Mouse (Mus musculus) limb, embryonic 11.5 days (tissue): ENCODE results near the gene Clcn3. TPM values are rescaled to one million over a fixed set of nuclear protein-coding genes. Genes with fewer than 3 reads are reported as not detected.
A peak's percentile ranks its signal among the peaks of the same experiment; 100 is the strongest.
"Not testable (repeated sequence)": the region's sequence is repeated elsewhere in the genome, so short reads cannot be mapped to it uniquely, and the experiment has no call there.

Experiments
- ATAC-seq: fragments of 200-750 bp; cut with Nextera tagmentation; 2 replicates; pipeline ENCODE4 v1.8.0; 2017; ENCODE audit warnings: low read depth; ENCODE audit not compliant: insufficient number of reproducible peaks, low FRiP score, low TSS enrichment
- DNase-seq: peaks from one replicate; pipeline ENCODE4 v3.0.0-alpha.2; 2015; ENCODE audit warnings: low spot score
- H3K27ac ChIP-seq: fragments of 300-500 bp; sonication (generic); replicated peaks from 2 replicates; pipeline ENCODE4 v1.5.1; 2014; ENCODE audit warnings: low read depth, mild to moderate bottlenecking, low read length
- H3K27me3 ChIP-seq: fragments of 300-500 bp; sonication (generic); 2 replicates; pipeline ENCODE4 v1.6.1; 2014; ENCODE audit warnings: mild to moderate bottlenecking, low read length, mixed read lengths; ENCODE audit not compliant: control insufficient read depth, insufficient read depth
- H3K36me3 ChIP-seq: fragments of 300-500 bp; sonication (generic); 2 replicates; pipeline ENCODE4 v1.6.1; 2014; ENCODE audit warnings: mild to moderate bottlenecking, low read length, moderate library complexity, mixed read lengths; ENCODE audit not compliant: control insufficient read depth, insufficient read depth
- H3K4me1 ChIP-seq: fragments of 300-500 bp; sonication (generic); 2 replicates; pipeline ENCODE4 v1.6.1; 2014; ENCODE audit warnings: low read length, mixed read lengths; ENCODE audit not compliant: control insufficient read depth, insufficient read depth
- H3K4me2 ChIP-seq: fragments of 300-500 bp; sonication (generic); 2 replicates; pipeline ENCODE4 v1.6.1; 2014; ENCODE audit warnings: low read depth, mild to moderate bottlenecking, moderate library complexity; ENCODE audit not compliant: severe bottlenecking
- H3K4me3 ChIP-seq: fragments of 300-500 bp; sonication (generic); 2 replicates; pipeline ENCODE4 v1.5.1; 2014; ENCODE audit warnings: low read depth, low read length
- H3K9ac ChIP-seq: fragments of 300-500 bp; sonication (generic); 2 replicates; pipeline ENCODE4 v1.6.1; 2014; ENCODE audit warnings: mild to moderate bottlenecking, low read length
- H3K9me3 ChIP-seq: fragments of 300-500 bp; sonication (generic); 2 replicates; pipeline ENCODE4 v1.6.1; 2016; ENCODE audit warnings: low read length; ENCODE audit not compliant: control insufficient read depth
- WGBS: fragments of 180-500 bp; shearing (Covaris S2); extraction: QIAGEN DNeasy Blood & Tissue Kit; methylation state at CpG from one replicate; pipeline ENCODE4 v1.1.7; 2014; 5-methylcytosine and 5-hydroxymethylcytosine counted together
- polyA plus RNA-seq: library from polyadenylated mRNA; unstranded; fragments of >200 nt; fragmentation: Nextera tagmentation; extraction: Ambion mirVana; gene quantifications from 2 replicates; pipeline ENCODE4 v1.2.1, GENCODE M21; 2014

Clcn3 gene
- polyA plus RNA-seq, result 10.6 and 11.1 TPM in 2 replicates

- no peaks in the 10 kb centered on the region for H3K9me3 ChIP-seq
- peak within 1 kb of the TSS; percentile 79 for H3K4me2 ChIP-seq
- H3K4me3 ChIP-seq, result peak within 1 kb of the TSS; percentile 66
- no peaks in the 10 kb centered on the region for H3K4me1 ChIP-seq
- peak within 1 kb of the TSS; percentile 32; the same call in 1 of the 2 replicates for H3K27ac ChIP-seq
- no peaks in the 10 kb centered on the region for H3K36me3 ChIP-seq
- no peaks in the 10 kb centered on the region for H3K27me3 ChIP-seq
- ATAC-seq (peak; percentile 99), DNase-seq (peak; percentile 97)
- WGBS, result under 1% methylated on average over 101 of the region's 101 CpGs
- H3K9ac ChIP-seq, result peak within 1 kb of the TSS; percentile 65
Measured at GRCm38 (mm10) chr8:60982701-60983687, at the start of gene Clcn3. Clcn3 (minus strand) TSS chr8:60983300.

GRCm38 (mm10) chr8:60996468-60996867 lies 13.4 kb upstream of the Clcn3 start:
- no peaks in the 10 kb centered on the region; the same call in 1 of the 2 replicates for H3K4me1 ChIP-seq
- H3K9me3 ChIP-seq, result no peaks in the 10 kb centered on the region
- no peak overlapping the region for H3K4me3 ChIP-seq
- H3K36me3 ChIP-seq, result no peaks in the 10 kb centered on the region
- no peak overlapping the region for H3K9ac ChIP-seq
- H3K27ac ChIP-seq, result no peak overlapping the region
- no peaks in the 10 kb centered on the region for H3K27me3 ChIP-seq
- no peak for DNase-seq
- no peak for ATAC-seq
- 96% methylated on average over 3 of the region's 3 CpGs for WGBS
- H3K4me2 ChIP-seq, result no peak overlapping the region

DNA sequence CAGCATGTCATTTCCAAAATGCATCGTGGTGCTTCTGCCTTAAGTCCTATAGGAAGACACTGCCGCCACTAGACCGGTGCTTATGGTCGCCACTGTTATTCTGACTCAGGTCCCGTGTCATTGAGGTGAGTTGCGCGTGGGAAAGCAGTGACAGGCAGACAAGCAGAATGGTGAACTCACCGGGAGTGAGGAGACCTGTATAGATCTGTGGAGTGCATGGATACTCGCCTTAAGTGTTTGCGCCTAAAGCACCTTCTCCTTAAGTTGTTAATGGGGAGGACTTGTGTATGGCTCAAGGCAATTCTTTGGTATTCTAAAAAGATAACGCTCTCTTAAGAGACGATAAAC lies 10.5 kb upstream of the Clcn3 start:
- 7% methylated on average over 12 of the region's 12 CpGs for WGBS
- peak overlapping the region; percentile 72 for H3K9ac ChIP-seq
- no peaks in the 10 kb centered on the region for H3K27me3 ChIP-seq
- H3K27ac ChIP-seq, result 0 out of 2 replicates have a peak overlapping the region, but pooled peaks have one; percentile 75
- DNase-seq (no peak), ATAC-seq (0 out of 2 replicates have a peak, but pooled peaks have one; percentile 2)
- no peaks in the 10 kb centered on the region for H3K36me3 ChIP-seq
- H3K4me1 ChIP-seq, result no peaks in the 10 kb centered on the region; the same call in 1 of the 2 replicates
- H3K4me2 ChIP-seq, result peak overlapping the region; percentile 70
- H3K4me3 ChIP-seq, result peak overlapping the region; percentile 74
- no peaks in the 10 kb centered on the region for H3K9me3 ChIP-seq

- H3K9me3 ChIP-seq, result no peaks in the 10 kb centered on the region
- no peaks in the 10 kb centered on the region for H3K27me3 ChIP-seq
- peak within 1 kb of the TSS; percentile 75; the same call in 1 of the 2 replicates for H3K27ac ChIP-seq
- no peaks in the 10 kb centered on the region; the same call in 1 of the 2 replicates for H3K4me1 ChIP-seq
- no peaks in the 10 kb centered on the region for H3K36me3 ChIP-seq
- WGBS, result under 1% methylated on average over 57 of the region's 57 CpGs
- peak within 1 kb of the TSS; percentile 72 for H3K9ac ChIP-seq
- peak; percentile 98 for DNase-seq
- peak; percentile 96 for ATAC-seq
- peak within 1 kb of the TSS; percentile 74 for H3K4me3 ChIP-seq
- H3K4me2 ChIP-seq, result peak within 1 kb of the TSS; percentile 70
Measured at GRCm38 (mm10) chr8:60992910-60993638, 10.0 kb upstream of the Clcn3 start, which contains the start of gene Nek1. Nek1 (plus strand) TSS chr8:60993195.

- peak; percentile 85 for DNase-seq
- peak overlapping the region; percentile 56 for H3K9ac ChIP-seq
- H3K36me3 ChIP-seq, result no peaks in the 10 kb centered on the region
- H3K27me3 ChIP-seq, result no peaks in the 10 kb centered on the region
- no peak overlapping the region for H3K27ac ChIP-seq
- H3K9me3 ChIP-seq, result no peaks in the 10 kb centered on the region
- WGBS, result 0% methylated on average over 16 of the region's 16 CpGs
- peak overlapping the region; percentile 74 for H3K4me3 ChIP-seq
- ATAC-seq, result peak; percentile 91; the same call in 1 of the 2 replicates
- peak overlapping the region; percentile 46 for H3K4me2 ChIP-seq
- no peaks in the 10 kb centered on the region; the same call in 1 of the 2 replicates for H3K4me1 ChIP-seq
Measured at GRCm38 (mm10) chr8:60992561-60992909, 9.4 kb upstream of the Clcn3 start.

- 89% methylated on average over 17 of the region's 17 CpGs for WGBS
- not testable (repeated sequence) for H3K27me3 ChIP-seq, H3K9me3 ChIP-seq, ATAC-seq, H3K4me3 ChIP-seq, H3K4me1 ChIP-seq, H3K27ac ChIP-seq, H3K9ac ChIP-seq, H3K4me2 ChIP-seq, DNase-seq, H3K36me3 ChIP-seq
Measured at GRCm38 (mm10) chr8:60984260-60985010, 1.3 kb upstream of the Clcn3 start.

- Histone ChIP-seq H3K27ac (no peak overlapping the region), H3K4me3 (peak overlapping the region; percentile 66), H3K27me3 (no peaks in the 10 kb centered on the region), H3K4me1 (no peaks in the 10 kb centered on the region), H3K4me2 (peak overlapping the region; percentile 79), H3K9me3 (no peaks in the 10 kb centered on the region), H3K9ac (no peak overlapping the region), H3K36me3 (no peaks in the 10 kb centered on the region)
- DNase-seq, result peak; percentile 49
- peak; percentile 64; the same call in 1 of the 2 replicates for ATAC-seq
- 18% methylated on average over 9 of the region's 9 CpGs for WGBS
Measured at GRCm38 (mm10) chr8:60983688-60984079, 584 bp upstream of the Clcn3 start.
